Mouse (Mus musculus): ENCODE data around the gene Dmrtb1. TPM values are rescaled to one million over a fixed set of nuclear protein-coding genes. Genes with fewer than 3 reads are reported as not detected.

Gene Dmrtb1
- polyA plus RNA-seq, 1 experiment from 2014 or later, result 45.9 TPM

DNA sequence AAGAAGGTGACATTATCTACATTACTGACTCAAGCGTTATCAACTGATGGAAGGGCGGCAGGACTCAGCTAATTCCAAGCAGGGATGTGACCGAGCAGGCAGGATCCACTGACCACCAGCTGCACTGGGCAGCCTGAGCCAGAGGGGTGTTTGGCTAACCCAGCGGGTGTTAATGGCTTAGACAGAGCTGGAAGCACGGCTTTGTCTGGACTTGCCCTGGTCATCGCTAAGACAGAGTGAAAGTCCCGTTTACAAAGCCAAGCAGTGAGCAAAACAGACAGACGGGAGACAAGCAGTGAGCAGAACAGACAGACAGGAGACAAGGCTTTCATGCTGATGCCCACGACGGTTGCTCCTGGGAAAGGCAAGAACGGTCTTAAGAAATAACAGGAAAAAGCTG is 4.2 kb upstream of the Dmrtb1 start:
- WGBS, result 4% methylated on average over 11 of the region's 11 CpGs
- H3K27me3 ChIP-seq (ENCODE audit: control insufficient read depth, insufficient read depth, low read depth, low read length), result no peaks in the 10 kb centered on the region
- H3K36me3 ChIP-seq (ENCODE audit: control insufficient read depth, insufficient read depth, low read length), result no peaks in the 10 kb centered on the region
- no peak overlapping the region for H3K27ac ChIP-seq (ENCODE audit: low read length)
- H3K4me2 ChIP-seq (ENCODE audit: low read length), result no peak overlapping the region
- ATAC-seq, result no peak
- H3K4me1 ChIP-seq (ENCODE audit: control insufficient read depth, insufficient read depth, low read length), result peaks cover 5% of the 10 kb centered on the region
- H3K4me3 ChIP-seq (ENCODE audit: low read depth, low read length), result no peak overlapping the region
- no peaks in the 10 kb centered on the region for H3K9me3 ChIP-seq (replicated peaks; ENCODE audit: control insufficient read depth, low read length, poor library complexity, severe bottlenecking)
- 0 out of 2 replicates have a peak overlapping the region, but pooled peaks have one; percentile 16 for H3K9ac ChIP-seq (ENCODE audit: low read depth, low read length)

DNA sequence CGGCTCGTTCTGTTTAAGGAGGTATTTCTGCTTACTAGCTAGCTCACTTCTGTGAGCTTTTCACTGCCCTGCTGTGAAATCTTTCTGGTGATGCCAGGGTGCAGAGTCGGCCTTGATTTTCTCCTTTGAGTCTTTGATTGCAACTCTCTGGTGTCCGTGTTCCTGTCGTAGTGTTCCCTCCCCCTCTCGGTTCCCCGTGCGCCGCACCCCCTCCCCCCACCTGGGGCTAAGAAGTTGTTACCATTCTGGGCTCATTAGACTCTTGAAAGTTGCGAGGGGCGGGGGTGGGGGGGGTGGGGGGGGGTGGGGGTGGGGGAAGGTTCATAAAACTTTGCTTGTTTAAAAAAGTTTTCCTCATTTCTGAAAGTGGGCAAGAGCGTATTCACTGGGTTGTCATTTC is 3.1 kb upstream of the Dmrtb1 start:
- Histone ChIP-seq H3K9ac (ENCODE audit: low read depth, low read length) (no peak overlapping the region), H3K4me3 (ENCODE audit: low read depth, low read length) (no peak overlapping the region), H3K9me3 (replicated peaks; ENCODE audit: control insufficient read depth, low read length, poor library complexity, severe bottlenecking) (no peaks in the 10 kb centered on the region), H3K27me3 (ENCODE audit: control insufficient read depth, insufficient read depth, low read depth, low read length) (no peaks in the 10 kb centered on the region), H3K36me3 (ENCODE audit: control insufficient read depth, insufficient read depth, low read length) (no peaks in the 10 kb centered on the region), H3K27ac (ENCODE audit: low read length) (no peak overlapping the region), H3K4me1 (ENCODE audit: control insufficient read depth, insufficient read depth, low read length) (peaks cover 5% of the 10 kb centered on the region), H3K4me2 (ENCODE audit: low read length) (no peak overlapping the region)
- 33% methylated on average over 10 of the region's 12 CpGs for WGBS
- ATAC-seq, result no peak

- H3K27ac ChIP-seq (ENCODE audit: low read length), result no peak overlapping the region
- H3K9me3 ChIP-seq (replicated peaks; ENCODE audit: control insufficient read depth, low read length, poor library complexity, severe bottlenecking), result no peaks in the 10 kb centered on the region
- H3K36me3 ChIP-seq (ENCODE audit: control insufficient read depth, insufficient read depth, low read length), result no peaks in the 10 kb centered on the region
- H3K4me1 ChIP-seq (ENCODE audit: control insufficient read depth, insufficient read depth, low read length), result peaks cover 29% of the 10 kb centered on the region
- H3K4me2 ChIP-seq (ENCODE audit: low read length), result no peak overlapping the region
- H3K4me3 ChIP-seq (ENCODE audit: low read depth, low read length), result no peak overlapping the region
- H3K9ac ChIP-seq (ENCODE audit: low read depth, low read length), result no peak overlapping the region
- H3K27me3 ChIP-seq (ENCODE audit: control insufficient read depth, insufficient read depth, low read depth, low read length), result no peaks in the 10 kb centered on the region
- ATAC-seq, result no peak
- WGBS, result 91% methylated on average over 37 of the region's 37 CpGs
These were observed 849 bp downstream of the Dmrtb1 start for GRCm38 (mm10) chr4:107683006-107683756.

GRCm38 (mm10) chr4:107681099-107681849 is 2.8 kb downstream of the Dmrtb1 start:
- peak; percentile 43 for ATAC-seq
- H3K9me3 ChIP-seq (replicated peaks; ENCODE audit: control insufficient read depth, low read length, poor library complexity, severe bottlenecking), result no peaks in the 10 kb centered on the region
- H3K4me1 ChIP-seq (ENCODE audit: control insufficient read depth, insufficient read depth, low read length), result peaks cover 25% of the 10 kb centered on the region
- no peak overlapping the region for H3K4me3 ChIP-seq (ENCODE audit: low read depth, low read length)
- no peaks in the 10 kb centered on the region for H3K27me3 ChIP-seq (ENCODE audit: control insufficient read depth, insufficient read depth, low read depth, low read length)
- H3K9ac ChIP-seq (ENCODE audit: low read depth, low read length), result no peak overlapping the region
- 18% methylated on average over 9 of the region's 9 CpGs for WGBS
- no peaks in the 10 kb centered on the region for H3K36me3 ChIP-seq (ENCODE audit: control insufficient read depth, insufficient read depth, low read length)
- H3K27ac ChIP-seq (ENCODE audit: low read length), result peak overlapping the region; percentile 89
- peak overlapping the region; percentile 51 for H3K4me2 ChIP-seq (ENCODE audit: low read length)

DNA sequence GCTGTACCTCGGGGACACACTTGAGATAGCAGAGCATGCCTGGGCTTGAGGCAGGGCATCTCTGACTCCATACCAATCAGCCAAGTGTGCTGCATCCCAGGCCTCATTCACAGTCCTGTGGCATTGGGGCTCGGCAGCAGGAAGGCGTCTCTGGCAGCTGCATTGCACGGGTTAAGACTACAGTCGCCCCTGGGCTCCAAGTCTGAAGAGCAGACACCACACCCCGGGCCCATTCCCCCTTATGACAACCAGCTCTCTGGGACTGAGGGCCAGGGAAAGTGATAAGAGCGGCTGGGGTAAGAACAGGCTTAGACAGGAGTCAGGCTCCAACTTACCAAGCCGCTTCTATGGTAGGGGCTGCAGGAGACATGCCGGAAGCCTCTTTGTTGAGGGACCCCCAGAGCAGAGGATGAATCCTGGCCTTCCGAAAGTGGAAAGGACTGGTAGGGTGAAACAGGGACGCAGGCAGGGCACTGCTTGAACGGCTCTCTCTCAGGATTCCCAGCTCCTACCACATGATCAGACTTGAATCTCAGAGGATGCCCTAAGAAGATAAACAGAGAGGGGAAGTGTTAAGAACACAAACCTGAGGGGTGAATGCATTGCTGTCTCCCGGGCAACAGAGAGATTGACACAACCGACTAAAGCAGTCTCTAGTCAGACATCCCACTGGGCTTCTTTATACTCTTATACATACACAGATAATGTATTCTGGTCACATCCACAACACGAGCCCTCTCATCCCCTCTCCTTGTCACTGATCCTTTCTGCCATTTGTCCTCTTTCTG is 3.5 kb downstream of the Dmrtb1 start:
- H3K27ac ChIP-seq (ENCODE audit: low read length), result peak overlapping the region; percentile 89
- peak overlapping the region; percentile 61 for H3K9ac ChIP-seq (ENCODE audit: low read depth, low read length)
- H3K36me3 ChIP-seq (ENCODE audit: control insufficient read depth, insufficient read depth, low read length), result no peaks in the 10 kb centered on the region
- ATAC-seq, result peak; percentile 81
- peak overlapping the region; percentile 26 for H3K4me3 ChIP-seq (ENCODE audit: low read depth, low read length)
- no peaks in the 10 kb centered on the region for H3K27me3 ChIP-seq (ENCODE audit: control insufficient read depth, insufficient read depth, low read depth, low read length)
- H3K9me3 ChIP-seq (replicated peaks; ENCODE audit: control insufficient read depth, low read length, poor library complexity, severe bottlenecking), result no peaks in the 10 kb centered on the region
- H3K4me2 ChIP-seq (ENCODE audit: low read length), result peak overlapping the region; percentile 51
- 6% methylated on average over 15 of the region's 15 CpGs for WGBS
- H3K4me1 ChIP-seq (ENCODE audit: control insufficient read depth, insufficient read depth, low read length), result peaks cover 25% of the 10 kb centered on the region

GRCm38 (mm10) chr4:107675645-107676044 is 8.4 kb downstream of the Dmrtb1 start:
- Histone ChIP-seq H3K4me2 (ENCODE audit: low read length) (no peak overlapping the region), H3K27me3 (ENCODE audit: control insufficient read depth, insufficient read depth, low read depth, low read length) (no peaks in the 10 kb centered on the region), H3K9ac (ENCODE audit: low read depth, low read length) (no peak overlapping the region), H3K36me3 (ENCODE audit: control insufficient read depth, insufficient read depth, low read length) (no peaks in the 10 kb centered on the region), H3K4me1 (ENCODE audit: control insufficient read depth, insufficient read depth, low read length) (peaks cover 27% of the 10 kb centered on the region), H3K4me3 (ENCODE audit: low read depth, low read length) (no peak overlapping the region), H3K9me3 (replicated peaks; ENCODE audit: control insufficient read depth, low read length, poor library complexity, severe bottlenecking) (no peaks in the 10 kb centered on the region), H3K27ac (ENCODE audit: low read length) (no peak overlapping the region)
- 66% methylated on average over 10 of the region's 10 CpGs for WGBS
- ATAC-seq, result no peak

DNA sequence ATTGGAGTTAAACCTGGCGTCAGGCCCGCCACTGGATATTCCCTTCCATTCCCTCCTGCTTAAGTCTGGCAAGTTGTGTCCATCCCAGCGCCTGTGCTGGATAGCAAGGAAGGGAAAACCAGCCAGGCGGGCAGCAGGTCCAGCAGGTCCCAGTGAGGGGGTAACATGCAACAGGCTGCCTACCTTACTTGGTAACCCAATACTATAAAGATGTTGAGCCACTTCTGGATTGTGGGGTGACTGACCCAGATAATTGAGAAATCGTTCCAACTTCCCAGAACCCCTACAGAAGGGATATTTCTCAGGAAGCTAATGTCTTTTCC is 9.7 kb downstream of the Dmrtb1 start:
- H3K9ac ChIP-seq (ENCODE audit: low read depth, low read length), result 0 out of 2 replicates have a peak overlapping the region, but pooled peaks have one; percentile 41
- peak overlapping the region; percentile 48 for H3K4me2 ChIP-seq (ENCODE audit: low read length)
- 26% methylated on average over 5 of the region's 5 CpGs for WGBS
- H3K36me3 ChIP-seq (ENCODE audit: control insufficient read depth, insufficient read depth, low read length), result no peaks in the 10 kb centered on the region
- peaks cover 16% of the 10 kb centered on the region for H3K4me1 ChIP-seq (ENCODE audit: control insufficient read depth, insufficient read depth, low read length)
- no peaks in the 10 kb centered on the region for H3K27me3 ChIP-seq (ENCODE audit: control insufficient read depth, insufficient read depth, low read depth, low read length)
- peak overlapping the region; percentile 92 for H3K27ac ChIP-seq (ENCODE audit: low read length)
- no peak overlapping the region for H3K4me3 ChIP-seq (ENCODE audit: low read depth, low read length)
- no peaks in the 10 kb centered on the region for H3K9me3 ChIP-seq (replicated peaks; ENCODE audit: control insufficient read depth, low read length, poor library complexity, severe bottlenecking)
- no peak for ATAC-seq

DNA sequence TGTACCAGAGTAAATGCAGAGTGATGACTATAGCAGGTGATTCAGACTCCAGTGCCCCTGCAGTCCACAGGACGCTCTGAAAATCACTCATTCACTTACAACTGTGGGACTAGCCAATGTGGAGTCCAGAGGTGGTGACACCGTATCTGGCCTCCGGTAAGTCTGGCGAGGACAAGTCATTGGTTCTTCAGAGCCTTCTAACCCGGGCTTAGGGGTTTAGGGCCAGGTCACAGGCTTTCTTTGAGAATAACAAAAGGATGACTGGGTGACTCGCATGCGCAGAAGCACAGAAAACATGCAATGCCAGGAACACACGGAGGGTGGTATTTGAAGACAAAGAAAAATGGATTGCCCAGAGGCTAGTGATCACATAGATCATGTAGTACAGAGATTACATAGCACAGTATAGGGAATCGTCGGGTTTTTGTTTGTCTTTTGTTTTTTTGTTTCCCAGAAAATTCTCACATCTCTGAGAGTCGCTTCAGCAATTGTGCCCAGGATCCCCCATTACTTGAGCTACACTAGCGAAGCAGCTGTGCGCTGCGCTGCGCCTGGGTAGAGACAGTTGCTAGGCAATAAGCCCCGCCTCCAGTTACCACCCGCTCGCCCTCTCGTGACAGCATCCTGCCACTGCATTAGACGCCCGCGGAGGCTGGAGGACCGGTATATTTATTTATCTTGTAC is 10.2 kb downstream of the Dmrtb1 start:
- peak overlapping the region; percentile 49; the same call in 1 of the 2 replicates for H3K9ac ChIP-seq (ENCODE audit: low read depth, low read length)

More for the DNA sequence above, 10.2 kb downstream of the Dmrtb1 start:
- Histone ChIP-seq H3K9me3 (replicated peaks; ENCODE audit: control insufficient read depth, low read length, poor library complexity, severe bottlenecking) (no peaks in the 10 kb centered on the region), H3K4me1 (ENCODE audit: control insufficient read depth, insufficient read depth, low read length) (peaks cover 12% of the 10 kb centered on the region), H3K4me2 (ENCODE audit: low read length) (peak overlapping the region; percentile 48), H3K27ac (ENCODE audit: low read length) (peak overlapping the region; percentile 92), H3K4me3 (ENCODE audit: low read depth, low read length) (0 out of 2 replicates have a peak overlapping the region, but pooled peaks have one; percentile 11), H3K27me3 (ENCODE audit: control insufficient read depth, insufficient read depth, low read depth, low read length) (no peaks in the 10 kb centered on the region), H3K36me3 (ENCODE audit: control insufficient read depth, insufficient read depth, low read length) (no peaks in the 10 kb centered on the region)
- ATAC-seq, result peak; percentile 93
- 7% methylated on average over 23 of the region's 23 CpGs for WGBS

All from midbrain, embryonic 16.5 days (tissue).